Mouse (Mus musculus) left cerebral cortex, postnatal 36 days (tissue): ENCODE measurements around the gene Pdcl. TPM values are rescaled to one million over a fixed set of nuclear protein-coding genes. Genes with fewer than 3 reads are reported as not detected.

ENCODE experiments used
- DNase-seq, 2 experiments: peaks; one replicate each; pipeline ENCODE4 v3.0.0; 2021 to 2022; ENCODE audit warnings: low spot score in 2 of 2, mixed read lengths in 1 of 2
- intact Hi-C: fragments of 180-260 bp; cut with DNase I; formaldehyde crosslinking; loops from one replicate; pipeline ENCODE4 v1.15.1; 2025
- total RNA-seq, 2 experiments: library from RNA; stranded (reverse); gene quantifications; 2 replicates each; pipeline ENCODE4 v1.2.3; 2021

Pdcl gene
- total RNA-seq, result 10 to 100 TPM; 26.9 to 27.5 TPM

- DNase-seq, result peak; percentile 88 to 91
- intact Hi-C loops, result no loop called here
Measured at GRCm38 (mm10) chr2:37358633-37359540, at the start of gene Pdcl. TSS of gene Pdcl (minus strand) at chr2:37359332.

- DNase-seq, result no peak
- intact Hi-C loops, result no loop called here
Measured at GRCm38 (mm10) chr2:37395539-37395938, 36.4 kb upstream of the Pdcl start.

- DNase-seq, result peak in 1 of 2 experiments; percentile 8
Measured at GRCm38 (mm10) chr2:37382921-37383320, 23.8 kb upstream of the Pdcl start.

GRCm38 (mm10) chr2:37380189-37380588, 21.1 kb upstream of the Pdcl start:
- peak; percentile 17 to 29 for DNase-seq
- intact Hi-C loops, result no loop called here

More at GRCm38 (mm10) chr2:37382921-37383320, 23.8 kb upstream of the Pdcl start:
- intact Hi-C loops, result no loop called here

- no peak for DNase-seq
- intact Hi-C loops, result loop anchor here (5.0 kb wide), 1 partner anchor 36 kb away; no protein-coding TSS in a partner anchor
Measured at GRCm38 (mm10) chr2:37376018-37376417, 16.9 kb upstream of the Pdcl start.

- intact Hi-C loops, result no loop called here
- no peak for DNase-seq
Measured at GRCm38 (mm10) chr2:37370651-37371050, 11.5 kb upstream of the Pdcl start.

GRCm38 (mm10) chr2:37359908-37360307, 776 bp upstream of the Pdcl start:
- intact Hi-C loops, result no loop called here
- no peak for DNase-seq

- intact Hi-C loops, result no loop called here
- no peak for DNase-seq
Measured at GRCm38 (mm10) chr2:37355571-37355970, 3.6 kb downstream of the Pdcl start.

- intact Hi-C loops, result no loop called here
- peak; percentile 36 to 45 for DNase-seq
Measured at GRCm38 (mm10) chr2:37351671-37352070, 7.5 kb downstream of the Pdcl start.

GRCm38 (mm10) chr2:37338497-37339187, 20.5 kb downstream of the Pdcl start:
- intact Hi-C loops, result loop anchor here (10.0 kb wide), 1 partner anchor 1334 kb away; no protein-coding TSS in a partner anchor

GRCm38 (mm10) chr2:37333321-37333720, 25.8 kb downstream of the Pdcl start:
- DNase-seq, result no peak
- intact Hi-C loops, result loop anchor here (10.0 kb wide), 1 partner anchor 1329 kb away; no protein-coding TSS in a partner anchor

More at GRCm38 (mm10) chr2:37338497-37339187, 20.5 kb downstream of the Pdcl start:
- peak; percentile 20 to 53 for DNase-seq

- DNase-seq, result no peak
- intact Hi-C loops, result no loop called here
Measured at GRCm38 (mm10) chr2:37326215-37326614, 32.9 kb downstream of the Pdcl start, which contains the start of gene Olfr368. TSS of gene Olfr368 (plus strand) at chr2:37326515.

Other genes starting within 250 kb of the Pdcl start
- not detected for gene Olfr362, start 241.4 kb downstream of the Pdcl start, total RNA-seq
- not detected for gene Olfr364-ps1, start 220.0 kb downstream of the Pdcl start, total RNA-seq
- not detected for gene Olfr365, start 171.1 kb downstream of the Pdcl start, total RNA-seq
- not detected for gene Olfr366, start 147.8 kb downstream of the Pdcl start, total RNA-seq
- gene Olfr368, start 32.8 kb downstream of the Pdcl start, total RNA-seq, result not detected
- 10 to 100 TPM; 82.2 to 92.0 TPM for gene Rc3h2, start 63.6 kb upstream of the Pdcl start, total RNA-seq
- 10 to 100 TPM in 1 of 2 experiments, 1 to 10 TPM in 1; 7.8 to 13.3 TPM for gene Zbtb26, start 83.8 kb upstream of the Pdcl start, total RNA-seq
- 10 to 100 TPM; 13.5 to 14.7 TPM for gene Zbtb6, start 83.8 kb upstream of the Pdcl start, total RNA-seq
- 10 to 100 TPM; 89.5 to 97.3 TPM for gene Rabgap1, start 83.9 kb upstream of the Pdcl start, total RNA-seq
- 1 to 10 TPM; 6.3 to 6.6 TPM for gene Gpr21, start 157.0 kb upstream of the Pdcl start, total RNA-seq